Mouse (Mus musculus): ENCODE measurements around the gene Olfr1501. TPM values are rescaled to one million over a fixed set of nuclear protein-coding genes. Genes with fewer than 3 reads are reported as not detected.
"Not testable (repeated sequence)": the region's sequence is repeated elsewhere in the genome, so short reads cannot be mapped to it uniquely, and the experiment has no call there.

The Olfr1501 gene
- polyA plus RNA-seq, 1 experiment from 2014 or later, result not detected

GRCm38 (mm10) chr19:13805486-13805885 is 45.0 kb downstream of the Olfr1501 start:
- not testable (repeated sequence) for H3K27ac ChIP-seq (ENCODE audit: low read length); H3K4me2 ChIP-seq (ENCODE audit: low read depth, low read length); H3K9ac ChIP-seq (ENCODE audit: low read length); H3K4me1 ChIP-seq (ENCODE audit: control insufficient read depth, insufficient read depth, low read length); H3K4me3 ChIP-seq (replicated peaks; ENCODE audit: low read length); H3K36me3 ChIP-seq (ENCODE audit: control insufficient read depth, insufficient read depth, low read length); H3K27me3 ChIP-seq (ENCODE audit: control insufficient read depth, insufficient read depth, low read length); ATAC-seq (ENCODE audit: insufficient read depth, low FRiP score); H3K9me3 ChIP-seq (replicated peaks; ENCODE audit: control insufficient read depth, low read length)
- WGBS, result 70% methylated on average over 1 of the region's 1 CpGs

- H3K9ac ChIP-seq (ENCODE audit: low read length), result no peak within 1 kb of the TSS
- no peaks in the 10 kb centered on the region for H3K36me3 ChIP-seq (ENCODE audit: control insufficient read depth, insufficient read depth, low read length)
- no peak within 1 kb of the TSS for H3K4me2 ChIP-seq (ENCODE audit: low read depth, low read length)
- H3K27ac ChIP-seq (ENCODE audit: low read length), result no peak within 1 kb of the TSS
- ATAC-seq (ENCODE audit: insufficient read depth, low FRiP score), result no peak
- no peak within 1 kb of the TSS for H3K4me3 ChIP-seq (replicated peaks; ENCODE audit: low read length)
- no peaks in the 10 kb centered on the region for H3K4me1 ChIP-seq (ENCODE audit: control insufficient read depth, insufficient read depth, low read length)
- no peaks in the 10 kb centered on the region for H3K9me3 ChIP-seq (replicated peaks; ENCODE audit: control insufficient read depth, low read length)
- H3K27me3 ChIP-seq (ENCODE audit: control insufficient read depth, insufficient read depth, low read length), result no peaks in the 10 kb centered on the region
These were observed 52.4 kb downstream of the Olfr1501 start, which contains the start of gene Olfr1497 for GRCm38 (mm10) chr19:13798102-13798501. Olfr1497 (minus strand) TSS chr19:13798202.

Other genes with a start within 250 kb of the Olfr1501 start
- not detected in 2 replicates for gene Olfr1487, start 233.3 kb downstream of the Olfr1501 start, polyA plus RNA-seq (2015; fragmentation: Nextera tagmentation; extraction: Ambion mirVana)
- gene Olfr1489, start 219.1 kb downstream of the Olfr1501 start, polyA plus RNA-seq (2015; fragmentation: Nextera tagmentation; extraction: Ambion mirVana), result not detected in 2 replicates
- gene Olfr1490, start 199.6 kb downstream of the Olfr1501 start, polyA plus RNA-seq (2015; fragmentation: Nextera tagmentation; extraction: Ambion mirVana), result not detected in 2 replicates
- not detected in 2 replicates for gene Olfr1491, start 153.4 kb downstream of the Olfr1501 start, polyA plus RNA-seq (2015; fragmentation: Nextera tagmentation; extraction: Ambion mirVana)
- not detected in 2 replicates for gene Olfr1493-ps1, start 127.4 kb downstream of the Olfr1501 start, polyA plus RNA-seq (2015; fragmentation: Nextera tagmentation; extraction: Ambion mirVana)
- not detected in 2 replicates for gene Olfr1494, start 111.0 kb downstream of the Olfr1501 start, polyA plus RNA-seq (2015; fragmentation: Nextera tagmentation; extraction: Ambion mirVana)
- not detected in 2 replicates for gene Olfr1495, start 86.1 kb downstream of the Olfr1501 start, polyA plus RNA-seq (2015; fragmentation: Nextera tagmentation; extraction: Ambion mirVana)
- not detected in 2 replicates for gene Olfr1496, start 72.8 kb downstream of the Olfr1501 start, polyA plus RNA-seq (2015; fragmentation: Nextera tagmentation; extraction: Ambion mirVana)
- not detected in 2 replicates for gene Olfr1497, start 52.5 kb downstream of the Olfr1501 start, polyA plus RNA-seq (2015; fragmentation: Nextera tagmentation; extraction: Ambion mirVana)
- gene Olfr1499, start 31.2 kb downstream of the Olfr1501 start, polyA plus RNA-seq (2015; fragmentation: Nextera tagmentation; extraction: Ambion mirVana), result not detected in 2 replicates
- not detected in 2 replicates for gene Olfr1500, start 20.2 kb downstream of the Olfr1501 start, polyA plus RNA-seq (2015; fragmentation: Nextera tagmentation; extraction: Ambion mirVana)
- gene Olfr1502, start 11.1 kb upstream of the Olfr1501 start, polyA plus RNA-seq (2015; fragmentation: Nextera tagmentation; extraction: Ambion mirVana), result not detected in 2 replicates
- not detected in 2 replicates for gene Olfr1504, start 47.2 kb upstream of the Olfr1501 start, polyA plus RNA-seq (2015; fragmentation: Nextera tagmentation; extraction: Ambion mirVana)
- gene Olfr1505, start 62.8 kb upstream of the Olfr1501 start, polyA plus RNA-seq (2015; fragmentation: Nextera tagmentation; extraction: Ambion mirVana), result not detected in 2 replicates